Mouse (Mus musculus): Measurements from ENCODE around the gene Mtrf1.

DNA sequence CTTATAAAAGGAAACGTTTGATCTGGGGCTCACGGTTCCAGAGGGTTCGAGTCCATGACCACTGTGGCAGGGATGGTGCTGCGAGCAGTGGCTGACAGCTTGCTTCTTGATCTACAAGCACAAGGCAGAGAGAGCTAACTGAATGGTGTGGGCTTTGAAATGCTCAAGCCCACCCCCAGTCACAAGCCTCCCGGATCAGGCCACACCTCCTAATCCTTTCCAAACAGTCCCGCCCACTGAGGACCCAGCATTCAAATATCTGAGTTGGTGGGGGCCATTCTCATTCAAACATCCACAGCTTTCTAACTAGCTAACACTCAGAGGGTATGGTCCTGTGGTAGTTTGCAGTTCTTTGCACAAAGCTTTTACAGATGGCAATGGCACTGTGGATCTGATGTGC, 15.5 kb downstream of the Mtrf1 start:
- TF ChIP-seq POLR2A (IDR thresholded peaks at IDR 0.05; ENCODE audit: borderline replicate concordance, low read depth, low read length) (no peak), CTCF (IDR thresholded peaks at IDR 0.05; ENCODE audit: low read depth, low read length) (no peak)

Measured in bone marrow macrophage, adult 2 months (primary cell).